Mouse (Mus musculus) stomach, embryonic 16.5 days (tissue): ENCODE measurements around the gene Ufc1. TPM values are rescaled to one million over a fixed set of nuclear protein-coding genes. Genes with fewer than 3 reads are reported as not detected.
"Not testable (repeated sequence)": the region's sequence is repeated elsewhere in the genome, so short reads cannot be mapped to it uniquely, and the experiment has no call there.

ENCODE experiments used
- ATAC-seq: fragments of 200-750 bp; cut with Nextera tagmentation; 2 replicates; pipeline ENCODE4 v1.8.0; 2017; ENCODE audit warnings: moderate number of reproducible peaks, moderate TSS enrichment; ENCODE audit not compliant: insufficient read depth, low FRiP score
- H3K27ac ChIP-seq: fragments of 300-500 bp; sonication (generic); 2 replicates; pipeline ENCODE4 v1.5.1; 2014; ENCODE audit warnings: low read length
- H3K27me3 ChIP-seq: fragments of 300-500 bp; sonication (generic); 2 replicates; pipeline ENCODE4 v1.6.1; 2014; ENCODE audit warnings: low read length, control low read depth, mixed read lengths; ENCODE audit not compliant: control insufficient read depth, insufficient read depth
- H3K36me3 ChIP-seq: fragments of 300-500 bp; sonication (generic); 2 replicates; pipeline ENCODE4 v1.6.1; 2014; ENCODE audit warnings: low read length; ENCODE audit not compliant: control insufficient read depth, insufficient read depth
- H3K4me1 ChIP-seq: fragments of 300-500 bp; sonication (generic); 2 replicates; pipeline ENCODE4 v1.6.1; 2014; ENCODE audit warnings: low read length, control low read depth, mixed read lengths; ENCODE audit not compliant: control insufficient read depth, insufficient read depth
- H3K4me2 ChIP-seq: fragments of 300-500 bp; sonication (generic); 2 replicates; pipeline ENCODE4 v1.6.1; 2014; ENCODE audit warnings: low read depth, low read length, mixed read lengths
- H3K4me3 ChIP-seq: fragments of 300-500 bp; sonication (generic); replicated peaks from 2 replicates; pipeline ENCODE4 v1.5.1; 2014; ENCODE audit warnings: mild to moderate bottlenecking, low read length
- H3K9ac ChIP-seq: fragments of 300-500 bp; sonication (generic); 2 replicates; pipeline ENCODE4 v1.6.1; 2014; ENCODE audit warnings: low read length
- H3K9me3 ChIP-seq: fragments of 300-500 bp; sonication (generic); replicated peaks from 2 replicates; pipeline ENCODE4 v1.6.1; 2016; ENCODE audit warnings: low read length, control low read depth; ENCODE audit not compliant: control insufficient read depth
- WGBS: fragments of 180-500 bp; shearing (Covaris S2); extraction: QIAGEN DNeasy Blood & Tissue Kit; methylation state at CpG from one replicate; pipeline ENCODE4 v1.1.7; 2014; 5-methylcytosine and 5-hydroxymethylcytosine counted together
- polyA plus RNA-seq: library from polyadenylated mRNA; unstranded; fragments of >200 nt; fragmentation: Nextera tagmentation; extraction: Ambion mirVana; gene quantifications from 2 replicates; pipeline ENCODE4 v1.2.1, GENCODE M21; 2015

Gene Ufc1
- polyA plus RNA-seq, 1 experiment from 2014 or later, result 113 TPM

DNA sequence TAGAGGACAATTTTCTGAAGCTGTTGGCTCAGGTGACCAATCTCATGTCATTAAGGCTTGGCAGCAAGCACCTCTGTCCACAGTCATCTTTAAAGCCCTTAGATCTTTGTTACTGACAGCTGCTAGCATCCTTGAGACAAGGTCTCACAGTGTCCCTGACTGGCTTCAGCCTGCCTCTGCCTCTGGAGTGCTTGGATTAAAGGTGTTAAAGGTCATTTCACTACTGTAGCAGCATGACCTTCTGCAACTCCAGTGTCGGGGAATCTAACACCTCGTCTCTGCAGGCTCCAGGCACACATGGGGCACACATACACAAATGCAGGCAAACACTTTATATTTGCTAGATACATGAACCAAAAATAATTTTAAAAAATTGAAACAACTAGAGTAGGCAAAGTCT, 30.7 kb upstream of the Ufc1 start:
- 75% methylated on average over 2 of the region's 2 CpGs for WGBS

DNA sequence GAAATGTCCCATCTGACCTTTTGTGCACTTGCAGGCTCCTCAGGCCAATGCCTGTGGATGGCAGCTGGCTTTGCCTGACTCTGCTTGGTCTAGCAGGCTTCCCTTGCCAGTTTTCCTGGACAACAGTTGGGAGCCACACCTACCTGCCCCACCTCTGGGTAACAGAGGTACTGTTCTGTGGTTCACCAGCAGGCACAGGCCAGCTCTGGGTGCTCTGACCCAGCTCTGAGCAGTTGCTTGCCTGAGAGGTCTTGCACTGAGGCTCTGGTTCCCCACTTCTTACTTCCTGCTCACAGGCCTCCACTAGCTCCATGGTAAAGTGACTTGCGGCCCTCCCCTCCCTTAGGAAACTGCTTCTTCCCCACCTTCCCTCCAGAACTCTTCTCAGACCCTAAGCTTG, 27.2 kb upstream of the Ufc1 start:
- no peaks in the 10 kb centered on the region for H3K36me3 ChIP-seq
- H3K4me3 ChIP-seq, result no peak overlapping the region
- peaks cover 6% of the 10 kb centered on the region; the same call in 1 of the 2 replicates for H3K4me1 ChIP-seq
- no peaks in the 10 kb centered on the region for H3K27me3 ChIP-seq
- H3K4me2 ChIP-seq, result no peak overlapping the region
- no peaks in the 10 kb centered on the region for H3K9me3 ChIP-seq
- H3K9ac ChIP-seq, result no peak overlapping the region
- H3K27ac ChIP-seq, result no peak overlapping the region
- 69% methylated on average over 1 of the region's 1 CpGs for WGBS
- no peak for ATAC-seq

More for the DNA sequence above, 30.7 kb upstream of the Ufc1 start:
- H3K4me3 ChIP-seq, result no peak overlapping the region
- H3K9me3 ChIP-seq, result no peaks in the 10 kb centered on the region
- ATAC-seq, result no peak
- H3K9ac ChIP-seq, result no peak overlapping the region
- no peaks in the 10 kb centered on the region for H3K27me3 ChIP-seq
- no peaks in the 10 kb centered on the region for H3K36me3 ChIP-seq
- H3K27ac ChIP-seq, result no peak overlapping the region
- H3K4me1 ChIP-seq, result peaks cover 18% of the 10 kb centered on the region
- H3K4me2 ChIP-seq, result no peak overlapping the region

DNA sequence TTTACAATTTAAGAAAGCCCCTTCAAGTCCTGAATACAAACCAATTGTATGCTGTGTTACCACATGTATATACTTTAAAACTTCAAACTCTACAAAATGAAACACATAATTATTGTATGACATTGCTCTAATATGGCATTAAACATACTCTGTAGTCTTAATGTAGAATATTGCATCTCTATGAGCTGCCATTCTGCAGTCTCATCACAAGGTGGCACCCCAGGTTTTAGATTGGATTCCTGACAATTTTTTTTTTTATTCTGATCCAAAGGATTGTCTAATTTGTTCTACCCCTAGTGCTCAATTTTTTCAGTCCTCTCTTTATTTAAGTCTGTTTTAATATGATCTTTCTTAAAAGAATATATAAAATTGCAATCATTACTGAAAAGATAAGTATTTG, 26.6 kb upstream of the Ufc1 start:
- Histone ChIP-seq H3K4me1 (peaks cover 6% of the 10 kb centered on the region; the same call in 1 of the 2 replicates), H3K27me3 (no peaks in the 10 kb centered on the region), H3K27ac (no peak overlapping the region), H3K4me3 (no peak overlapping the region), H3K36me3 (no peaks in the 10 kb centered on the region), H3K9me3 (no peaks in the 10 kb centered on the region), H3K4me2 (no peak overlapping the region), H3K9ac (no peak overlapping the region)
- no peak for ATAC-seq

DNA sequence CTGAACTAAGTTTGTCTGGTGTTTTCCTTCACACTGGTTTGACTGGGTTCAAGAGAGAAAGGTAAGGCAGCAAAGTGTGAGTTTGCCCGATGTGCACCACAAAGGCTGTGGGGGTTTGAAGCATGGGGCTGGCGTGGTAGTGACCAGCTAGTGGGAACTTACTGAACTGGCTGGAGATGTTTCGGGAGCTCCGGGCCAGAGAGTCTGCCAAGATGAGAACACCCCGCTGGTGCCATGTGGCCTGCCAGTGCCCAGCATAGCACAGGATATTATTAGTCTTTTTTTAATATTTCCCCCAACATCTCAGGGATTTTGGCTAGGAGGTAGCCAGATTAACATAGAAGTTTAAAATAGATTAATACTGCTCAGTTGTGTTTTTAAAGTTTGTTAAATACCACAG, 25.3 kb upstream of the Ufc1 start:
- 26% methylated on average over 5 of the region's 5 CpGs for WGBS
- Histone ChIP-seq H3K4me3 (0 out of 2 replicates have a peak overlapping the region, but pooled peaks have one; percentile 8), H3K9me3 (no peaks in the 10 kb centered on the region), H3K27ac (no peak overlapping the region), H3K4me1 (peaks cover 6% of the 10 kb centered on the region; the same call in 1 of the 2 replicates), H3K9ac (no peak overlapping the region), H3K36me3 (no peaks in the 10 kb centered on the region), H3K4me2 (0 out of 2 replicates have a peak overlapping the region, but pooled peaks have one; percentile 19), H3K27me3 (no peaks in the 10 kb centered on the region)
- no peak for ATAC-seq

DNA sequence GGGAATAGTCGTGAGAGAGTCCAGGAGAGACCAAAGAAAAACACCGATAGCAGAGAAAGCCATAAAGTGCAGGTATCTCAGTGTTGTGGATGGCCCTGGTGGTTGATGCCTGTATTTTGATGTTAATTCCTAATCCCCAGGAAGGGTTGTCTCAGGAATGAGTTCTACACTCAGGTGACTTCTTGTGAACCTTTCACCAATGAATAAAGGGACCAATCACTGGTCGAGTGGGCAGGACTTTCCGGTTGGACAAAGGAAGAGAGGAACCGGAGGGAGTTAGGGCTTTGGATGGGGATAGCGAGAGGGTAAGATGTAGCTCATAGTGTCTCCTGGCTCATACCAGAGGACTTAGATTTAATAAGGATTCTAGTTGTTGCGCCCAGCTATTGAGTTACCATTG, 24.9 kb upstream of the Ufc1 start:
- 21% methylated on average over 7 of the region's 7 CpGs for WGBS
- H3K4me2 ChIP-seq, result 0 out of 2 replicates have a peak overlapping the region, but pooled peaks have one; percentile 19

DNA sequence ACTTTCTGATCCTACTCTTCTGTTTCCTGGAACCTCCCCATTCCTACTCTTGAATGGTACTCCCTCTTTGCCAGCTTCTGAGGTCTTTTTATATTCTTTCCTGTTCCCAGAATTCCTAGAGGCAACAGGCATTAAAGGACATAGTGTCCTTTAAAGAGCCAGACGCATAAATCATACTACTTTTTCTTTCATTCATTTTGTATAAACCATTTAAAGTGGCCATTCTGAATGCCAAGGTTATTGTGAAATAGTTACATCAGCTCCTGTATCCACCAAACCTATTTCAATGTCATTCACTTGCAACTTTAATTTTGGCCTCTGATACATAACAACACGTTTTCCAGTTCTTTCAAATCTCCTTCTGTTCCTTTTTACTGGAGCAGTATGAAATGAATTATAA, 14.5 kb upstream of the Ufc1 start:
- Histone ChIP-seq H3K4me1 (no peaks in the 10 kb centered on the region), H3K36me3 (no peaks in the 10 kb centered on the region), H3K27ac (no peak overlapping the region), H3K9ac (no peak overlapping the region), H3K4me2 (no peak overlapping the region), H3K4me3 (no peak overlapping the region), H3K9me3 (no peaks in the 10 kb centered on the region), H3K27me3 (no peaks in the 10 kb centered on the region)
- WGBS, result 57% methylated on average over 2 of the region's 2 CpGs
- ATAC-seq, result no peak

More for the DNA sequence above, 24.9 kb upstream of the Ufc1 start:
- no peak overlapping the region for H3K9ac ChIP-seq
- 0 out of 2 replicates have a peak overlapping the region, but pooled peaks have one; percentile 8 for H3K4me3 ChIP-seq
- no peak for ATAC-seq
- no peaks in the 10 kb centered on the region for H3K27me3 ChIP-seq
- H3K36me3 ChIP-seq, result no peaks in the 10 kb centered on the region
- H3K4me1 ChIP-seq, result peaks cover 6% of the 10 kb centered on the region; the same call in 1 of the 2 replicates
- no peak overlapping the region for H3K27ac ChIP-seq
- H3K9me3 ChIP-seq, result no peaks in the 10 kb centered on the region

DNA sequence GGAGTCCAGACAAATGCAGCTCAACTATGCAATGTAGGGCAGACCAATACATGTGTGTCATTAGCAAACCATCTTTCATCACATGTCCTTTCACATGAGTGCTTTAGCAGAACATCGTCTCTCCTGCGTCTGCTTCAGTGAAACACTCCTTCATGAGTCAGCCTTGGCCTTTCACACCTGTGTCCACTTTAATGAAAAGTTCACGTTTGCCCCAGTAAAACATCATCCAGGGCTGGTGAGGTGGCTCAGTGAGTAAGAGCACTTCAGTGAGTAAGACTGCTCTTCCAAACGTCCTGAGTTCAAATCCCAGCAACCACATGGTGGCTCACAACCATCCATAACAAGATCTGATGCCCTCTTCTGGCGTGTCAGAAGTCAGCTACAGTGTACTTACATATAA, 11.3 kb upstream of the Ufc1 start:
- not testable (repeated sequence) for H3K4me3 ChIP-seq, H3K4me1 ChIP-seq, H3K9me3 ChIP-seq, ATAC-seq, H3K4me2 ChIP-seq, H3K36me3 ChIP-seq, H3K27ac ChIP-seq, H3K9ac ChIP-seq, H3K27me3 ChIP-seq
- WGBS, result 59% methylated on average over 5 of the region's 5 CpGs

DNA sequence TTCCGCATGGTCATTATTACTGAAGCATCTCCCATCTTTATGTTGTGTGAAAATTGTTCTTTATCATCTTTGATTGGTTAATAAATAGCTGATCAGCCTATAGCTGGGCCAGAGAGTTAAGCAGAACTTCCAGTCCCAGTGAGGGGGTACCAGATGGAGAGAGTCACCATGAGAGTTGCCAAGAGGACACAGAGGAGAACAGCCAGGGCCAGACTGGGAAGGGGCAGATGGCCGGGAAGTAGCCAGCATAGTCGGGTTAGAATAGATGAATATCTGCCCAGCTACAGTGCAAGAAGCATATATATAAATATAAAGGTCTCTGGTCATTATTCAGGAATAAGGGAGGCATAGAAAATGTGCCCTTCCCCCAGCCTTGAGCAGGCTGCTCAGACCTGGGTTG, 3.4 kb upstream of the Ufc1 start:
- 53% methylated on average over 3 of the region's 3 CpGs for WGBS

DNA sequence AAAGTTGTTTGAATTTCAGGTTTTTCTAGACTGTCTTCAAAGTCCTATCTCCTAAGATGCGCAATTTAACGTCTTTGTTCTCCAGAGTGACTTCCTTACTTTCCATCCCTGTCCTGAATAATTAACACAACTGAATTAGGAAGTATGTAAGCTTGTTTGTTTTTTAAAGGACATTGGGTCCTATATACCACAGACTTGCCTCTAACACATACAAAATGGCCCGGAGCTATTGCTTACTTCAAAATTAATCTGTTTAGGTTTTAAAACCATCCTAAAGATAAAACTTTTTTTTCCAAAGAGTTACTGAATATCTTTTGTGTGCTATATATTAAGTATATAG, 209 bp upstream of the Ufc1 start:
- Histone ChIP-seq H3K9me3 (no peaks in the 10 kb centered on the region), H3K4me2 (peak overlapping the region; percentile 55), H3K4me3 (peak overlapping the region; percentile 82), H3K27ac (peak overlapping the region; percentile 98), H3K4me1 (peaks cover 7% of the 10 kb centered on the region), H3K36me3 (no peaks in the 10 kb centered on the region), H3K9ac (peak overlapping the region; percentile 92), H3K27me3 (peaks cover 5% of the 10 kb centered on the region; the same call in 1 of the 2 replicates)
- ATAC-seq, result peak; percentile 18; the same call in 1 of the 2 replicates
- 16% methylated on average over 3 of the region's 3 CpGs for WGBS

More for the DNA sequence above, 3.4 kb upstream of the Ufc1 start:
- no peaks in the 10 kb centered on the region for H3K9me3 ChIP-seq
- H3K27me3 ChIP-seq, result peaks cover 5% of the 10 kb centered on the region; the same call in 1 of the 2 replicates
- ATAC-seq, result no peak
- no peaks in the 10 kb centered on the region for H3K36me3 ChIP-seq
- H3K4me3 ChIP-seq, result no peak overlapping the region
- H3K4me1 ChIP-seq, result peaks cover 7% of the 10 kb centered on the region
- no peak overlapping the region for H3K4me2 ChIP-seq
- no peak overlapping the region for H3K9ac ChIP-seq
- no peak overlapping the region for H3K27ac ChIP-seq
